Comparison of ENCODE assay signal across 8 mouse cellular contexts in genomic region chr11:75903486-75903885, GRCm38 (mm10). TPM values are rescaled to one million over a fixed set of nuclear protein-coding genes. Genes with fewer than 3 reads are reported as not detected.
A peak's percentile ranks its signal among the peaks of the same experiment; 100 is the strongest.
DNase-seq lines count a peak whose midpoint lies in the region; ATAC-seq and TF ChIP-seq lines count a peak whose summit lies in the region.

No protein-coding gene starts in this region.

- intact Hi-C loops in heart, adult 2 months (cut with DNase I), result no loop called here

- DNase-seq in heart, adult 2 months, result no peak
- DNase-seq in spleen, adult 12 weeks (ENCODE audit: low spot score), result peak; percentile 27
- no peak for DNase-seq in spleen, postnatal 36 days (ENCODE audit: low spot score in 2 of 2)

- no peaks in the 10 kb centered on the region; the same call in 1 of the 2 replicates for H3K9me3 ChIP-seq in heart, embryonic 11.5 days (replicated peaks; ENCODE audit: control insufficient read depth, low read length)
- H3K9me3 ChIP-seq in forebrain, embryonic 15.5 days, result no peaks in the 10 kb centered on the region

- H3K27ac ChIP-seq in heart, adult 2 months, result no peak overlapping the region
- H3K27ac ChIP-seq in heart, embryonic 11.5 days (ENCODE audit: low read depth, low read length), result no peak overlapping the region
- H3K27ac ChIP-seq in embryonic fibroblast, embryonic 13.5 days (ENCODE audit: insufficient read depth, low read length), result no peak overlapping the region
- no peak overlapping the region for H3K27ac ChIP-seq in forebrain, embryonic 15.5 days (replicated peaks)

- no peak overlapping the region for H3K9ac ChIP-seq in heart, adult 2 months (ENCODE audit: low read depth, low read length)
- H3K9ac ChIP-seq in heart, embryonic 11.5 days (ENCODE audit: low read depth, low read length), result no peak overlapping the region
- H3K9ac ChIP-seq in forebrain, embryonic 15.5 days (replicated peaks), result no peak overlapping the region

- TF ChIP-seq POLR2A in heart, adult 2 months (IDR thresholded peaks at IDR 0.05; ENCODE audit: insufficient read depth, low read depth, low read length), result no peak
- TF ChIP-seq POLR2A in embryonic fibroblast, embryonic 13.5 days (IDR thresholded peaks at IDR 0.05; ENCODE audit: low read depth, low read length), result no peak

- 80% methylated on average over 3 of the region's 3 CpGs for WGBS in heart, adult 2 months
- WGBS in heart, embryonic 11.5 days (ENCODE audit: insufficient replicate concordance), result 68% methylated on average over 3 of the region's 3 CpGs
- WGBS in forebrain, embryonic 15.5 days, result 85% methylated on average over 3 of the region's 3 CpGs

- no peaks in the 10 kb centered on the region for H3K36me3 ChIP-seq in heart, adult 2 months (ENCODE audit: control insufficient read depth, insufficient read depth, low read length)
- no peaks in the 10 kb centered on the region for H3K36me3 ChIP-seq in heart, embryonic 11.5 days (ENCODE audit: control insufficient read depth, insufficient read depth, low read length)
- no peaks in the 10 kb centered on the region for H3K36me3 ChIP-seq in forebrain, embryonic 15.5 days

- no peaks in the 10 kb centered on the region for H3K27me3 ChIP-seq in heart, adult 2 months (ENCODE audit: control insufficient read depth, insufficient read depth, low read length)
- H3K27me3 ChIP-seq in heart, embryonic 11.5 days (ENCODE audit: control insufficient read depth, insufficient read depth, low read length), result peaks cover 2% of the 10 kb centered on the region; the same call in 1 of the 2 replicates
- no peaks in the 10 kb centered on the region for H3K27me3 ChIP-seq in forebrain, embryonic 15.5 days

- no peak overlapping the region for H3K4me3 ChIP-seq in heart, adult 2 months
- no peak overlapping the region for H3K4me3 ChIP-seq in heart, embryonic 11.5 days (ENCODE audit: low read depth, low read length)
- H3K4me3 ChIP-seq in embryonic fibroblast, embryonic 13.5 days (ENCODE audit: insufficient read depth, low read length), result no peak overlapping the region
- H3K4me3 ChIP-seq in forebrain, embryonic 15.5 days, result no peak overlapping the region

- H3K4me2 ChIP-seq in heart, embryonic 11.5 days, result no peak overlapping the region
- no peak overlapping the region for H3K4me2 ChIP-seq in forebrain, embryonic 15.5 days (replicated peaks)

- H3K4me1 ChIP-seq in heart, adult 2 months (ENCODE audit: control insufficient read depth, insufficient read depth, low read length), result no peaks in the 10 kb centered on the region
- H3K4me1 ChIP-seq in heart, embryonic 11.5 days (ENCODE audit: control insufficient read depth, insufficient read depth, low read length), result peaks cover 6% of the 10 kb centered on the region; the same call in 1 of the 2 replicates
- H3K4me1 ChIP-seq in embryonic fibroblast, embryonic 13.5 days (ENCODE audit: control insufficient read depth, insufficient read depth, low read length), result no peaks in the 10 kb centered on the region
- peaks cover 15% of the 10 kb centered on the region for H3K4me1 ChIP-seq in forebrain, embryonic 15.5 days

- TF ChIP-seq EP300 in heart, adult 2 months (IDR thresholded peaks at IDR 0.05; ENCODE audit: insufficient read depth, low read depth, low read length), result no peak

- H3K79me2 ChIP-seq in heart, adult 2 months (replicated peaks; ENCODE audit: control insufficient read depth, insufficient read depth, low read length), result no peaks in the 10 kb centered on the region

- peak; percentile 68 for TF ChIP-seq CTCF in heart, adult 2 months (IDR thresholded peaks at IDR 0.05)
- peak; percentile 81; the same call in 1 of the 2 replicates for TF ChIP-seq CTCF in embryonic fibroblast, embryonic 13.5 days (IDR thresholded peaks at IDR 0.05; ENCODE audit: borderline replicate concordance, insufficient read depth, low read length)

- ATAC-seq in heart, embryonic 11.5 days (replicated peaks; ENCODE audit: insufficient number of reproducible peaks, low FRiP score, low TSS enrichment), result no peak
- peak; percentile 41; the same call in 1 of the 2 replicates for ATAC-seq in monocyte, adult 5-6 weeks (replicated peaks; ENCODE audit: insufficient number of reproducible peaks, low FRiP score, low TSS enrichment, poor library complexity, severe bottlenecking)
- ATAC-seq in megakaryocyte, adult 5-6 weeks (ENCODE audit: poor library complexity, severe bottlenecking), result no peak
- no peak for ATAC-seq in forebrain, embryonic 15.5 days (replicated peaks)

RNA-seq across cellular contexts. Expression of gene Rph3al, which starts 34.7 kb away (rescaled TPM):
- 10 to 100 TPM; 11.1 to 11.7 TPM for total RNA-seq in heart, adult 2 months (2021)
- 5.9 and 6.6 TPM in 2 replicates for polyA plus RNA-seq in heart, adult 2 months (2012; rRNA removed)
- 4.1 and 5.1 TPM in 2 replicates for polyA plus RNA-seq in heart, embryonic 11.5 days (2014; fragmentation: Nextera tagmentation; extraction: Ambion mirVana)
- 0.47 and 0.82 TPM in 2 replicates for polyA plus RNA-seq in embryonic fibroblast, embryonic 13.5 days (2011; ENCODE audit: insufficient read length, low read depth, missing spikeins)
- total RNA-seq in monocyte, adult 5-6 weeks (2017), result 2.3 to 4.9 TPM (median 4.6 TPM) in 3 replicates
- total RNA-seq in megakaryocyte, adult 5-6 weeks (2015), result 0.49 and 0.84 TPM in 2 replicates
- 1.3 TPM in 1 of 2 replicates, not detected in the other for total RNA-seq in megakaryocyte, adult 5-6 weeks (2017)
- 1.1 and 1.5 TPM in 2 replicates for polyA plus RNA-seq in forebrain, embryonic 15.5 days (2015; fragmentation: Nextera tagmentation; extraction: Ambion mirVana)
